Mouse (Mus musculus) small intestine, adult 2 months (tissue): ENCODE results near the gene Mybpc2. TPM values are rescaled to one million over a fixed set of nuclear protein-coding genes. Genes with fewer than 3 reads are reported as not detected.

Source experiments
- H3K27ac ChIP-seq: fragments of 200-500 bp; 2 replicates; pipeline ENCODE4 v1.5.1; 2012; ENCODE audit warnings: low read depth, low read length, control low read depth, inconsistent platforms; ENCODE audit not compliant: insufficient read depth
- H3K27me3 ChIP-seq: fragments of 200-500 bp; 2 replicates; pipeline ENCODE4 v1.6.1; 2012; ENCODE audit warnings: mild to moderate bottlenecking, moderate library complexity, low read length, inconsistent platforms; ENCODE audit not compliant: control insufficient read depth, insufficient read depth
- H3K36me3 ChIP-seq: fragments of 200-500 bp; 2 replicates; pipeline ENCODE4 v1.6.1; 2012; ENCODE audit warnings: mild to moderate bottlenecking, low read length, control low read depth, inconsistent platforms; ENCODE audit not compliant: control insufficient read depth, insufficient read depth
- H3K4me1 ChIP-seq: fragments of 200-500 bp; 2 replicates; pipeline ENCODE4 v1.6.1; 2012; ENCODE audit warnings: low read length, inconsistent platforms, mixed read lengths; ENCODE audit not compliant: control insufficient read depth, insufficient read depth, insufficient read length
- H3K4me3 ChIP-seq: fragments of 200-500 bp; 2 replicates; pipeline ENCODE4 v1.5.1; 2012; ENCODE audit warnings: low read depth, mild to moderate bottlenecking, control low read depth, inconsistent platforms, low read length, moderate library complexity
- CTCF ChIP-seq: fragments of 200-500 bp; IDR thresholded peaks from 2 replicates; pipeline ENCODE4 v1.5.1; 2012; ENCODE audit warnings: low read depth, mild to moderate bottlenecking, control low read depth, inconsistent platforms, low read length, moderate library complexity, mixed read lengths; ENCODE audit not compliant: insufficient replicate concordance, insufficient read length; ENCODE audit errors: extremely low read depth
- POLR2A ChIP-seq: fragments of 200-500 bp; IDR thresholded peaks from 2 replicates; pipeline ENCODE4 v1.6.1; 2012; ENCODE audit warnings: low read depth, mild to moderate bottlenecking, control low read depth, inconsistent platforms, low read length, moderate library complexity
- WGBS: fragments of 180-500 bp; shearing (Covaris S2); methylation state at CpG from one replicate; pipeline ENCODE4 v1.1.7; 2018; 5-methylcytosine and 5-hydroxymethylcytosine counted together
- polyA plus RNA-seq: library from polyadenylated mRNA; depleted of rRNA; stranded (reverse); fragments of >200 nt; gene quantifications from 2 replicates; pipeline ENCODE4 v1.2.3, GENCODE M21; 2012

Mybpc2 gene
- polyA plus RNA-seq, 1 experiment: 0.13 TPM

DNA sequence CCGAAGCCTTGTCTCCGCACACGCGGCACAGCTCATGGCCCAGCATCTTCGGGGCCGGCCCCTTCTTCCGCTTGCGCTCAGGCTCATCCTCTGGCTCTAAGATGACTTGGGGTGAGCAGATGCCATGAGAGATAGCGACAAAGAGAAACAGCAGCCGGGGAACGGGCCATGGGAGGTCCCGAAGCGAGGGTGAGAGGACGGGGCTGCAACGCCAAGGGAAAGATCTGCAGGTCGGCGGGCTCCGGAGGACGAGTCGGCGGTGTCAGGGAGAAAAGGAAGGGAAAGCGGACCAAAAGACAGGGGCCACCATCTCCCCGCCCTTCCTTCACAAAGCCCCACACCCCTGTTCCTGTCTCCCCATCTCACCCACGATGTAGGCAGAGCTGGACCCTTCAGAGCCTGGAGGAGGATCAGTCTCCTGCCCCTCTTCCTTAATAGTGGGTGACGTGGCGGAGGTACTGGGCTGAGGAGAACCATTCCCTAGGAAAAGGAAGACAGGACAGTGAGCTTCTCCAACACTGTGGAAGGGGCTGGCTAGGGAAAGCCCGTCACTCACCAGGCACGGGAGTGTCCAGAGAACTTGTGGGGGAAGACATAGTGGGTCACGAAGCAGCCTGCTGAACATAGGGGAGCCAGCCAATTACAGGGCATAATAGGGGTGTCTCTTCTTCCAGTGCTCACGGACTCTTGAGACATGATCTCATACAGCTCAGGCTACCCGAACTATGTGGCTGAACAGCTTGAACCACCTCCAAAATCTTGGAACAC, 27.9 kb upstream of the Mybpc2 start:
- Histone ChIP-seq H3K4me3 (peak overlapping the region; percentile 99; the same call in 1 of the 2 replicates), H3K4me1 (peaks cover 17% of the 10 kb centered on the region; the same call in 1 of the 2 replicates), H3K27ac (no peak overlapping the region), H3K27me3 (no peaks in the 10 kb centered on the region), H3K36me3 (peaks cover 34% of the 10 kb centered on the region)
- 85% methylated on average over 31 of the region's 31 CpGs for WGBS
- TF ChIP-seq POLR2A (no peak), CTCF (no peak)

- no peak overlapping the region for H3K4me3 ChIP-seq
- 91% methylated on average over 22 of the region's 22 CpGs for WGBS
- peaks cover 34% of the 10 kb centered on the region for H3K36me3 ChIP-seq
- peaks cover 12% of the 10 kb centered on the region; the same call in 1 of the 2 replicates for H3K4me1 ChIP-seq
- H3K27ac ChIP-seq: no peak overlapping the region
- no peak for TF ChIP-seq CTCF
- TF ChIP-seq POLR2A: no peak
- no peaks in the 10 kb centered on the region for H3K27me3 ChIP-seq
These were observed 27.3 kb upstream of the Mybpc2 start for GRCm38 (mm10) chr7:44551731-44552130.

GRCm38 (mm10) chr7:44551301-44551700, 26.8 kb upstream of the Mybpc2 start:
- H3K36me3 ChIP-seq: peaks cover 34% of the 10 kb centered on the region
- peaks cover 12% of the 10 kb centered on the region; the same call in 1 of the 2 replicates for H3K4me1 ChIP-seq
- WGBS: 92% methylated on average over 21 of the region's 21 CpGs
- TF ChIP-seq POLR2A (no peak), CTCF (no peak)
- no peak overlapping the region for H3K4me3 ChIP-seq
- no peak overlapping the region for H3K27ac ChIP-seq
- no peaks in the 10 kb centered on the region for H3K27me3 ChIP-seq

DNA sequence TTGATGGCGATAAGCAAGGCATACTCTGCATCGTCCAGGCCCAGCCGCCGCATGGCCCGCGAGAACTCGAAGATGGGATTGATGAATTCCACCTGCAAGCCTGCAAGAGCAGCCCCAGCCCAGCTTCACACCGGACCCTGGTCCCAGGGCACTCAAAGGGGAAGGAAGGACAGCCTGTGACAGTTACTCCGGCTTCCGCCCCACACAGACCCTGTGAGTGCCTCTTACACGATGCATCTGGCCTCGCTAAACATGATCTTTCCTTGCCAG, 25.9 kb upstream of the Mybpc2 start:
- Histone ChIP-seq H3K4me3 (no peak overlapping the region), H3K4me1 (peaks cover 12% of the 10 kb centered on the region; the same call in 1 of the 2 replicates), H3K36me3 (peaks cover 34% of the 10 kb centered on the region), H3K27me3 (no peaks in the 10 kb centered on the region), H3K27ac (no peak overlapping the region)
- TF ChIP-seq CTCF: no peak
- TF ChIP-seq POLR2A: no peak
- whole genome bisulfite sequencing: 96% methylated on average over 12 of the region's 12 CpGs

DNA sequence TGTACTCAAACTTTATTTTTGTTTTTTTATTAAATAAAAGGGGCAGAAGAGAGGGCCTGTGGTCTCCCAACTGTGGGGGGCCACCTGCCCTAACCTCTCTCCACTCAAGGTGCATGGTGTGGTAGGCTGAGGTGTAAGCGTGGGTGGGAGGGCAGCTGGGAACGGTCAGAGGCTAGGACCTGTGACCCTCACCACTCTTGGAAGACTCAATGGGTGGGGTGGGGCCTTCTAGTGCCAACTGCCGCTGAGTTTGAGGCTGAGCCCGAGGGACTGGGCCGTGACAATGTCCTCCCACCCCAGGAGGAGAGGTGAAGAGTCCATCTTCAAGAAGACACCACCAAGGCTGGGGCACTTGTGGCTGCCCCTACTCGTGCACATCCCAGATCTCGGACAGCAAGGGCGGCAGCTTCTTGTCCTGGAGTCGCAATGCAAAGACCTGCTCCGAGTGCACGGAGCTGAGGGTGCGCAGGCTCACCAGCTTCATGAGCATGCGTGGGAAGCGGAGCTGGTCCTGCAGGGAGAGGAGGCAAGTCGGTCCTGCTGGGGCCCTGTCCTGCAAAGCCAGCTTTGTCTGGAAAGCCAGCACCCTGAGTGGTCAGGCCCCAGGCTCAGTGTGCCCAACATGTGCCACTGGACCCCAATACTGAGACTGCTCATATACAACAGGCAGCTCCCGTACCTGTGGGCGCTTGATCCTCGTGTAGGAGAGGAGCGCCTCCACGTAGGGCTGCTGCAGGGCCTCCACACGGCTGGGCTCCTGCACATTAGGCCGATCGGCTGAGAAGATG, 25.4 kb upstream of the Mybpc2 start:
- WGBS: 95% methylated on average over 23 of the region's 23 CpGs
- no peak overlapping the region for H3K4me3 ChIP-seq
- no peak overlapping the region for H3K27ac ChIP-seq
- peaks cover 12% of the 10 kb centered on the region; the same call in 1 of the 2 replicates for H3K4me1 ChIP-seq
- no peaks in the 10 kb centered on the region for H3K27me3 ChIP-seq
- TF ChIP-seq POLR2A: no peak
- TF ChIP-seq CTCF: no peak
- H3K36me3 ChIP-seq: peaks cover 34% of the 10 kb centered on the region

- Histone ChIP-seq H3K36me3 (peaks cover 34% of the 10 kb centered on the region), H3K4me3 (peak within 1 kb of the TSS; percentile 68), H3K27ac (peak within 1 kb of the TSS; percentile 14; the same call in 1 of the 2 replicates), H3K27me3 (no peaks in the 10 kb centered on the region), H3K4me1 (peaks cover 12% of the 10 kb centered on the region; the same call in 1 of the 2 replicates)
- TF ChIP-seq POLR2A (peak; percentile 21; the same call in 1 of the 2 replicates), CTCF (peak; percentile 84)
- under 1% methylated on average over 43 of the region's 43 CpGs for WGBS
These were observed 24.1 kb upstream of the Mybpc2 start, which contains the start of gene Pold1 for GRCm38 (mm10) chr7:44548497-44549087. Gene Pold1 (minus strand): TSS chr7:44548849.

GRCm38 (mm10) chr7:44547725-44548124, 23.3 kb upstream of the Mybpc2 start:
- TF ChIP-seq POLR2A (no peak), CTCF (no peak)
- H3K27ac ChIP-seq: no peak overlapping the region
- no peaks in the 10 kb centered on the region for H3K27me3 ChIP-seq
- 19% methylated on average over 5 of the region's 5 CpGs for WGBS
- H3K36me3 ChIP-seq: peaks cover 34% of the 10 kb centered on the region
- peak overlapping the region; percentile 68 for H3K4me3 ChIP-seq
- H3K4me1 ChIP-seq: peaks cover 7% of the 10 kb centered on the region; the same call in 1 of the 2 replicates
